Mouse (Mus musculus): ENCODE data around the gene Sytl3.

DNA sequence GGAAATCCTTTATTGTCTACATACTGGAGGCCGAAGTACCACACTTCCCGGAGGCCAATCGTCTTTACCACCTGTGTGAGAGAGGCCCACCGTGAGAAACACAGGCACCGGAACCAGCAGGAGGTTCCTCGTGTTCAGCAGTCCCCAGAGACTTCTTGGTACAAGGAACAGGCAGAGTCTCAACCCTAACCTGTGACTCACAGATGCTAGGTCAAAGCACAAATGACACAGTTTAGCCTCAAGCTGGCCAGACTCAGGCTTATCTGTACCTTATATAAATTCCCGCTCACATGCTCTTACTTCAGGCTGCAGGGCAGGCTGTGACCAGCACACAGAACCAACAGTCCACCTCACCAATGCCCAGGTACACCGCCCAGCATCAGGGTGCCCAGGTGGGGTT is 97.0 kb downstream of the Sytl3 start:
- TF ChIP-seq CTCF (IDR thresholded peaks at IDR 0.05; ENCODE audit: control insufficient read depth, insufficient read depth, low read length) (no peak), POLR2A (IDR thresholded peaks at IDR 0.05; ENCODE audit: borderline replicate concordance, control insufficient read depth, low read depth, low read length) (no peak)

Measured in bone marrow, adult 2 months (tissue).